Mouse (Mus musculus) kidney, adult 2 months (tissue): Measurements from ENCODE around the gene Abr.

Experiments used
- CTCF ChIP-seq: fragments of 200-500 bp; conservative IDR thresholded peaks from 2 replicates; pipeline ENCODE4 v1.5.1; 2011; ENCODE audit warnings: low read depth, mild to moderate bottlenecking, control low read depth, low read length, moderate library complexity, mixed read lengths; ENCODE audit not compliant: insufficient read depth, insufficient read length
- POLR2A ChIP-seq: fragments of 200-500 bp; IDR thresholded peaks from one replicate; pipeline ENCODE4 v1.6.1; 2011; ENCODE audit warnings: low read depth, low read length, control low read depth

- TF ChIP-seq CTCF (no peak), POLR2A (no peak)
These were observed 149.5 kb downstream of the Abr start for GRCm38 (mm10) chr11:76472617-76473016.
